Mouse (Mus musculus): ENCODE results near the gene Prl3d1. TPM values are rescaled to one million over a fixed set of nuclear protein-coding genes. Genes with fewer than 3 reads are reported as not detected.
"Not testable (repeated sequence)": the region's sequence is repeated elsewhere in the genome, so short reads cannot be mapped to it uniquely, and the experiment has no call there.

The Prl3d1 gene
- polyA plus RNA-seq (2012) = not detected in 2 replicates

GRCm38 (mm10) chr13:27093890-27094289 is at the start of gene Prl3d1:
Gene Prl3d1 (plus strand): TSS chr13:27094190.
- H3K9me3 ChIP-seq (ENCODE audit: control insufficient read depth, low read length); H3K4me1 ChIP-seq (ENCODE audit: control insufficient read depth); H3K27me3 ChIP-seq (ENCODE audit: control insufficient read depth); H3K4me3 ChIP-seq (replicated peaks); H3K36me3 ChIP-seq (ENCODE audit: control insufficient read depth): not testable (repeated sequence)

GRCm38 (mm10) chr13:27057270-27057669 is 36.7 kb upstream of the Prl3d1 start, which contains the start of gene Prl:
Gene Prl (plus strand): TSS chr13:27057570.
- Histone ChIP-seq H3K4me1 (ENCODE audit: control insufficient read depth) (no peaks in the 10 kb centered on the region), H3K9me3 (ENCODE audit: control insufficient read depth, low read length) (no peaks in the 10 kb centered on the region), H3K4me3 (replicated peaks) (no peak within 1 kb of the TSS), H3K27me3 (ENCODE audit: control insufficient read depth) (no peaks in the 10 kb centered on the region), H3K36me3 (ENCODE audit: control insufficient read depth) (no peaks in the 10 kb centered on the region)
- no peak for TF ChIP-seq TAL1 (IDR thresholded peaks at IDR 0.05; ENCODE audit: low read length)
- TF ChIP-seq GATA1 (IDR thresholded peaks at IDR 0.05; ENCODE audit: low read length) = no peak

- Histone ChIP-seq H3K9me3 (ENCODE audit: control insufficient read depth, low read length) (no peaks in the 10 kb centered on the region), H3K36me3 (ENCODE audit: control insufficient read depth) (no peaks in the 10 kb centered on the region), H3K4me3 (replicated peaks) (no peak overlapping the region), H3K4me1 (ENCODE audit: control insufficient read depth) (no peaks in the 10 kb centered on the region), H3K27me3 (ENCODE audit: control insufficient read depth) (no peaks in the 10 kb centered on the region)
- TF ChIP-seq GATA1 (IDR thresholded peaks at IDR 0.05; ENCODE audit: low read length) (no peak), TAL1 (IDR thresholded peaks at IDR 0.05; ENCODE audit: low read length) (no peak)
Measured at GRCm38 (mm10) chr13:27059177-27059576, 34.8 kb upstream of the Prl3d1 start.

- H3K4me3 ChIP-seq (replicated peaks); H3K36me3 ChIP-seq (ENCODE audit: control insufficient read depth); H3K4me1 ChIP-seq (ENCODE audit: control insufficient read depth); H3K9me3 ChIP-seq (ENCODE audit: control insufficient read depth, low read length); H3K27me3 ChIP-seq (ENCODE audit: control insufficient read depth): not testable (repeated sequence)
Measured at GRCm38 (mm10) chr13:27121398-27121797, 27.4 kb downstream of the Prl3d1 start, which contains the start of gene Prl3d2. Gene Prl3d2 (plus strand): TSS chr13:27121698.

DNA sequence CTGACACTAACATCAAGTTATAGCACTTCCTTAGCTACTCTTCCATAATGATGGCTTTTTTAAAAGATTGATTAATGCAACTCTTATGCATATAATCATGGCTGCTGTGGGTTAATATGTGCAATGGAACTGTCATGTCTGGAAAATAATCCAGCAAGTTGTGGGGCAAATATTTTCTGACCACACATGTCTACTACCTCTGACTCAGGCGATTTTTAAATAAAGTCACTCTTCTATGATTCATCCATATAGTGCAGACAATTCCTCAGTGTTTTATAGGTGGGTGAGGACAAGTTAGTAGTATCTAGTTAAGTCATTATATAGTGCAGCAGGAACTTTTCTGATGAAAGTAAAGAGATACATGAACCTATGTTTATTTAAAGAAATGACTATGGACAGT is 54.3 kb downstream of the Prl3d1 start:
- TF ChIP-seq TAL1 (IDR thresholded peaks at IDR 0.05; ENCODE audit: low read length) (no peak), GATA1 (IDR thresholded peaks at IDR 0.05; ENCODE audit: low read length) (no peak)
- Histone ChIP-seq H3K4me1 (ENCODE audit: control insufficient read depth) (no peaks in the 10 kb centered on the region), H3K36me3 (ENCODE audit: control insufficient read depth) (no peaks in the 10 kb centered on the region), H3K27me3 (ENCODE audit: control insufficient read depth) (no peaks in the 10 kb centered on the region), H3K4me3 (replicated peaks) (no peak overlapping the region), H3K9me3 (ENCODE audit: control insufficient read depth, low read length) (no peaks in the 10 kb centered on the region)

Other genes with a start within 250 kb of the Prl3d1 start
- gene Prl, start 36.6 kb upstream of the Prl3d1 start, polyA plus RNA-seq (2012) = not detected in 2 replicates
- not detected in 2 replicates for gene Prl3d2, start 27.5 kb downstream of the Prl3d1 start, polyA plus RNA-seq (2012)
- not detected in 2 replicates for gene Prl3d3, start 62.6 kb downstream of the Prl3d1 start, polyA plus RNA-seq (2012)
- not detected in 2 replicates for gene Prl3c1, start 102.5 kb downstream of the Prl3d1 start, polyA plus RNA-seq (2012)
- not detected in 2 replicates for gene Prl3b1, start 147.7 kb downstream of the Prl3d1 start, polyA plus RNA-seq (2012)
- gene Prl3a1, start 165.2 kb downstream of the Prl3d1 start, polyA plus RNA-seq (2012) = not detected in 2 replicates
- gene Prl6a1, start 218.4 kb downstream of the Prl3d1 start, polyA plus RNA-seq (2012) = not detected in 2 replicates